Mouse (Mus musculus): ENCODE data around the gene Jak2.

DNA sequence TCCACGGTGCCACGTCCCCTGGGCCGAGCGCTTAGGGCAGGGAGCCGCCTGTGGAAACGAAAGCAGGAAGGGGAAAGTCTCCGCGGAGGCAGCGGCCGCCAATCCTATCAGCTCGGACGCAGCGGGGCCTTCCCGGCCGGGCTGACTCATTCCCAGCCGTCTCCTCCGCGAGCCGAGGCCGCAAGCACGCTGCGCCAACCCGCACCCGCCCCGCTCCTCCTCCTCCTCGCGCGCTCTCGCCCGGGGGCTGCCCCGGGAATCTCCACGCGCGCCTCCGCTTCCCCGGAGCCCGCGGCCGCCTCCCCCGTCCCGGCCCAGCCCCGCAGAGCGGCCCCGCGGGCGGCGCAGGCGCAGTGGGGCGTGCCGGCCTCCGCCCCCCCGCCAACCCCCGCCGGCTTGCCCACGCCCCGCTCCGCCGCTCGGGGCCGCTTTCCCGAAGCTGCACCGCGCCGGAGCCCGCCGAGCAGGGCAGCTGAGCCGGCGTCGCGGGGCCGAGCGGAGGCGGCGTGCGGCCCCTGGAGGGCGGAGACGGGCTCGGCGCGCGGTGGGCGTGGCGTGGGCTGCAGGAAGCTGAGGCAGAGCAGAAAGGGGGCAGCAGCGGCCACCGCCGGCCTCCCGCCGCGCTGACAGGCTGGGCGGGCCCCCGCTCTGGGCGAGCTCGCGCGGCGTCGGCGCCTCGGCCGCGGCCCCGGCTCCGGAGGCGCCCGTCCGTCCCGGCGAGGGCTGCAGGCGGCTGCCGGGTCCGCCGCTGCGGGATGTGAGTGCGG lies at the start of gene Jak2:
- peak; percentile 50; the same call in 1 of the 2 replicates for TF ChIP-seq POLR2A (IDR thresholded peaks at IDR 0.05; ENCODE audit: insufficient read depth, low read depth, low read length)
- TF ChIP-seq CTCF (IDR thresholded peaks at IDR 0.05) = peak; percentile 62
